8 mouse cellular contexts compared by ENCODE assay signal in genomic region chr7:110613381-110614132, GRCm38 (mm10). TPM values are rescaled to one million over a fixed set of nuclear protein-coding genes. Genes with fewer than 3 reads are reported as not detected.
DNase-seq lines count a peak whose midpoint lies in the region; ATAC-seq and TF ChIP-seq lines count a peak whose summit lies in the region.

No protein-coding gene starts in this region.

- TF ChIP-seq CTCF in kidney, postnatal 0 days (IDR thresholded peaks at IDR 0.05; ENCODE audit: low read depth): no peak
- no peak for TF ChIP-seq CTCF in liver, postnatal 0 days (IDR thresholded peaks at IDR 0.05; ENCODE audit: low read depth)

- H3K9me3 ChIP-seq in kidney, postnatal 0 days (replicated peaks; ENCODE audit: low read length): no peaks in the 10 kb centered on the region
- no peaks in the 10 kb centered on the region for H3K9me3 ChIP-seq in heart, embryonic 13.5 days
- H3K9me3 ChIP-seq in liver, postnatal 0 days (ENCODE audit: low read length): no peaks in the 10 kb centered on the region

- no peak for TF ChIP-seq EP300 in liver, postnatal 0 days (IDR thresholded peaks at IDR 0.05; ENCODE audit: low read depth)

- peak; percentile 54 for DNase-seq in kidney, postnatal 0 days (ENCODE audit: low spot score)
- DNase-seq in kidney, adult 18-20 months: no peak
- peak; percentile 19 for DNase-seq in NIH3T3 (ENCODE audit: low read depth)
- DNase-seq in liver, postnatal 0 days: no peak
- no peak for DNase-seq in retina, postnatal 1 day
- no peak for DNase-seq in left cerebral cortex, adult 11 months (ENCODE audit: low spot score)

- no peaks in the 10 kb centered on the region for H3K36me3 ChIP-seq in kidney, postnatal 0 days (ENCODE audit: insufficient read depth, low read length)
- H3K36me3 ChIP-seq in heart, embryonic 13.5 days: no peaks in the 10 kb centered on the region
- no peaks in the 10 kb centered on the region for H3K36me3 ChIP-seq in liver, postnatal 0 days (replicated peaks; ENCODE audit: insufficient read depth, low read length)

- ATAC-seq in kidney, postnatal 0 days (replicated peaks; ENCODE audit: low FRiP score, low read depth): no peak
- no peak for ATAC-seq in heart, embryonic 13.5 days (ENCODE audit: extremely low read depth, insufficient number of reproducible peaks, low FRiP score, low TSS enrichment)
- no peak for ATAC-seq in liver, postnatal 0 days
- ATAC-seq in megakaryocyte progenitor cell, adult 5-6 weeks (replicated peaks; ENCODE audit: poor library complexity): no peak

- peak overlapping the region; percentile 100 for H3K27ac ChIP-seq in kidney, postnatal 0 days
- H3K27ac ChIP-seq in heart, embryonic 13.5 days (replicated peaks): peak overlapping the region; percentile 98
- peak overlapping the region; percentile 99 for H3K27ac ChIP-seq in liver, postnatal 0 days (ENCODE audit: low read depth)

- WGBS in kidney, postnatal 0 days: 3% methylated on average over 17 of the region's 17 CpGs
- 4% methylated on average over 17 of the region's 17 CpGs for WGBS in heart, embryonic 13.5 days
- WGBS in liver, postnatal 0 days (ENCODE audit: insufficient replicate concordance): 5% methylated on average over 17 of the region's 17 CpGs

- H3K27me3 ChIP-seq in kidney, postnatal 0 days (ENCODE audit: insufficient read depth, low read length): no peaks in the 10 kb centered on the region
- 0 out of 2 replicates have a peak, but pooled peaks cover 4% of the 10 kb centered on the region for H3K27me3 ChIP-seq in heart, embryonic 13.5 days (replicated peaks)
- H3K27me3 ChIP-seq in liver, postnatal 0 days (ENCODE audit: insufficient read depth, low read length): peaks cover 17% of the 10 kb centered on the region

- peak overlapping the region; percentile 74 for H3K4me2 ChIP-seq in kidney, postnatal 0 days (ENCODE audit: low read length)
- peak overlapping the region; percentile 78 for H3K4me2 ChIP-seq in heart, embryonic 13.5 days
- peak overlapping the region; percentile 85 for H3K4me2 ChIP-seq in liver, postnatal 0 days (ENCODE audit: low read depth, low read length)

- peak overlapping the region; percentile 98 for H3K9ac ChIP-seq in kidney, postnatal 0 days (ENCODE audit: low read depth, low read length)
- peak overlapping the region; percentile 97 for H3K9ac ChIP-seq in heart, embryonic 13.5 days
- peak overlapping the region; percentile 89 for H3K9ac ChIP-seq in liver, postnatal 0 days (replicated peaks)

- H3K4me1 ChIP-seq in kidney, postnatal 0 days (replicated peaks; ENCODE audit: insufficient read depth, low read length): peaks cover 16% of the 10 kb centered on the region
- H3K4me1 ChIP-seq in heart, embryonic 13.5 days: peaks cover 37% of the 10 kb centered on the region
- peaks cover 12% of the 10 kb centered on the region for H3K4me1 ChIP-seq in liver, postnatal 0 days (ENCODE audit: insufficient read depth)

- peak overlapping the region; percentile 96 for H3K4me3 ChIP-seq in kidney, postnatal 0 days (replicated peaks; ENCODE audit: low read depth, low read length)
- H3K4me3 ChIP-seq in heart, embryonic 13.5 days: peak overlapping the region; percentile 92
- H3K4me3 ChIP-seq in liver, postnatal 0 days (ENCODE audit: low read depth, low read length): peak overlapping the region; percentile 76

RNA-seq across cellular contexts. Expression of gene Sbf2, which starts 1.2 kb away (rescaled TPM):
- 26.9 and 27.5 TPM in 2 replicates for polyA plus RNA-seq in kidney, postnatal 0 days (2015; fragmentation: Nextera tagmentation; extraction: Ambion mirVana)
- polyA plus RNA-seq in heart, embryonic 13.5 days (2015; fragmentation: Nextera tagmentation; extraction: Ambion mirVana): 25.7 and 26.6 TPM in 2 replicates
- 5.6 and 5.9 TPM in 2 replicates for polyA plus RNA-seq in liver, postnatal 0 days (2015; fragmentation: Nextera tagmentation; extraction: Ambion mirVana)
- total RNA-seq in megakaryocyte progenitor cell, adult 5-6 weeks (2015): 1.6 and 2.3 TPM in 2 replicates
- 0.44 and 0.46 TPM in 2 replicates for total RNA-seq in megakaryocyte progenitor cell, adult 5-6 weeks (2017)

RNA-seq across cellular contexts. Expression of gene Adm, which starts 13.9 kb away (rescaled TPM):
- polyA plus RNA-seq in kidney, postnatal 0 days (2015; fragmentation: Nextera tagmentation; extraction: Ambion mirVana): 9.9 and 10.6 TPM in 2 replicates
- polyA plus RNA-seq in heart, embryonic 13.5 days (2015; fragmentation: Nextera tagmentation; extraction: Ambion mirVana): 9.8 and 12.0 TPM in 2 replicates
- polyA plus RNA-seq in liver, postnatal 0 days (2015; fragmentation: Nextera tagmentation; extraction: Ambion mirVana): 3.4 and 3.7 TPM in 2 replicates
- not detected in 2 replicates for total RNA-seq in megakaryocyte progenitor cell, adult 5-6 weeks (2015)
- not detected in 2 replicates for total RNA-seq in megakaryocyte progenitor cell, adult 5-6 weeks (2017)

Comparison
In these comparisons a context has a peak if more than half of its experiments do, and no peak if none do; other contexts are left out.
1. DNase-seq: peak in kidney, postnatal 0 days (single experiment) and NIH3T3 (single experiment); none in kidney, adult 18-20 months (single experiment), liver, postnatal 0 days (single experiment), retina, postnatal 1 day (single experiment) and left cerebral cortex, adult 11 months (single experiment).
2. Peak in every context shown above with its lines, with median percentiles within 50 percentile points of each other: H3K27ac ChIP-seq, H3K4me2 ChIP-seq, H3K4me3 ChIP-seq and H3K9ac ChIP-seq.